Mouse (Mus musculus): ENCODE data around the gene Surf4.

Gene Surf4

GRCm38 (mm10) chr2:26933304-26934055, at the start of gene Surf4, which contains the start of gene Stkld1:
Surf4 (minus strand) TSS chr2:26933928.
Stkld1 (plus strand) TSS chr2:26934047.
- DNase-seq, result peak; percentile 99

DNA sequence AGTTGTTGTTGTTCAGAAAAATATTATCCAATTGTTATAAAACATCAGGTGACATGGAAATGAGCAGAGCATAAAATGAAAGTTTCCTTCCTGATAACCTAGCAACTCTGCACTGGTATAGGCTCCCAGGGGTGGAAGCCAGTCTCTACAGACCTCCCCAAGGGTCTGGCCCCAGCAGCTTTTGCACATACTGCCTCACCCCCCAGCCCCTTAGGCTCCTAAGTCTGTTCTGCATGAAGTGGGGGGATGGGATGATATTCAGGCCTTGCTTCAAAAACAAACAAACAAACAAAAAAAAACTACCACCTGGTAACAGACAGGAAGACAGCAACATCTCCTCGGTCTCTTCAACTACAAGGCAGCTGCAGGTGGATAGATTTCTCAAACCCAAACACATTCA, 46.6 kb upstream of the Surf4 start:
- DNase-seq, result no peak

- no peak for DNase-seq
Measured at GRCm38 (mm10) chr2:26973960-26974359, 40.2 kb upstream of the Surf4 start.

DNA sequence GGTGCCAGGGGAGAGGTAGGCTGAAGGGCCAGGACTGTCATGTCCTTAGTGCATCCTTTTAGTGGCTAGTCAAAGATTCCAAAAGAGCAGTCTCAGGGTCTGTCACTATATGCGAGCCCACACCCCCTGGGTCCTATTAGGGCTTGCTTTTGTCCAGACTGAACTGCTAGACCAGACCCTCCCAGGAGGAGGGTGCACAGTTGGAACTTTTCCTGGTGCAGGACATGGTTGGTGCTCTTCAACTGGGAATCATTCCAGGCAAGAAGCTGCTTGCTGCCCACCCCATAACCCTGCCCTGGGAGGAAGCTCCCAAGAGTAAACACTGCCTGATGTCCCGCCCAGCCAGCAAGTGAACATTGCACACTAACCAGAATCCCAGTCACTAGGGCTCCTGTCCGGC, 39.4 kb upstream of the Surf4 start, which contains the start of gene Adamts13:
TSS of gene Adamts13 (plus strand) at position 301 of the 400 bp plus-strand sequence.
- DNase-seq, result no peak

- DNase-seq, result no peak
Measured at GRCm38 (mm10) chr2:26967262-26967661, 33.5 kb upstream of the Surf4 start.

DNA sequence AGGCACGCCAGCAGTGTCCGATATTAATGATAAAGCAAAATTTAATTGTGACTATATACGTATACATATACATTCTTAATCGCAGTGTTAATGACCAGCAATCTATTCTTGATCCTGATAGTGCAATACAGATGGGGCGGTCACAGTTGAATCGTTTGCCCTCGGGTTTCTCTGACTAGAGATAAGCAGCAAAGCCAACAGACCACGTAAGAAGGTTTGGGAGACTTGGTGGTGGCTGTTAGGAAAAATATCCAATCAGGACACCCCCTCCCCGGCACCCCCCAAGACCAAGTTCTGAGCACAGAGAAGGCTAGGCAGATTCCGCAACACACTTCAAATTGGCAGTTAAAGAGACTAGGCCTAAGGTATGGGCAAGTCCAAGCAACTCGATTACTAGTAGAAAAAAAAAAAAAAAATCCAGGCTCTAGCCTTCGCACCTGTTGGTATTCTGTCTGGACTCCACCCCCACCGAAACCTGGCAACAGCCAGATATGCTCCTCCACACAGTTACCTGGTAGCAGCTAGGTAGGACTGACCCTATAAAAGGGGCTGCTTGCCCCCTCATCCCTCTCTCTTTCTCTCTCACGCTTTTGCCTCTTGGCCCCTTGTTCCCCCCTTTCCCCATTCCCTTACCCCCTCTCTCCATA, 31.1 kb upstream of the Surf4 start:
- no peak for DNase-seq

DNA sequence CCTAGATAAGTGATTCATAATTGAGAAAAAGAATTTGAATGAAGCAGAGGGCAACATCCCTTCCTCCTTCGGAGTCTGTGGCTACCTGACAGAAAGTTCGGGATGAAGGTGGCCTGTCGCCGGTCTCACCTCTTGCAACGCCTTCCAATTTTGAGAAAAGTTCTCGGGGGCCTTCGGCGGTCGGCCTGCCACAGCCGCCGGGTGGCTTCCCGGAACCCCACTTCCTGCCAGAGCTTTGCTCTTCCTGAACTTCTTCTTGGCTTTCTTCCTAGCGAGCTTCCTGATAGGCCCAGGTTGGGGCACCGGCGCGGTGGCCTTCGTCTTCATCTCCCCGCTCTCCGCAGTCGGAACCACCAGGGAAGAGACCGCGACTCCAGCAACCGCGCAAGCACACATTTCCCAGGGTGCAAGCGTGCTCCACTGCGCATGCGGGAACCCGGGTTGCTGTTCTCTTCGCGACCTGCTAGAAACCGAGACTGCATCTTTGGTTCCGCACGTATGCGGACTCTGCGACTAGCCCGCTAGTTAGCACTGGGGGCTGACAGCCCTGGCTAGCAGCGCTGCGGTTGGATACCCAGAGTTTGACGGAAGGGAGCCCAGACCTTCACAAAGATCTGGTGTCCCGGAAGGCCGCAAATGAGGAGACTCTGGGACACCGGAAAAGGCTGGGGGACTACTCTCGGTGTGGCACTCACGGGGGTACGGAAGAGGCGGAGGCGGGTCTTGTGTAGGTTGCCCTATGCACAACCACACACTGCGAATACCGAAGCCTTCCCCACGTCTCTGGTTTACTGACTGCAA, 30.4 kb upstream of the Surf4 start, which contains the start of gene Rexo4:
TSS of gene Rexo4 (minus strand) at position 464 of the 801 bp plus-strand sequence.
- DNase-seq, result peak; percentile 97

DNA sequence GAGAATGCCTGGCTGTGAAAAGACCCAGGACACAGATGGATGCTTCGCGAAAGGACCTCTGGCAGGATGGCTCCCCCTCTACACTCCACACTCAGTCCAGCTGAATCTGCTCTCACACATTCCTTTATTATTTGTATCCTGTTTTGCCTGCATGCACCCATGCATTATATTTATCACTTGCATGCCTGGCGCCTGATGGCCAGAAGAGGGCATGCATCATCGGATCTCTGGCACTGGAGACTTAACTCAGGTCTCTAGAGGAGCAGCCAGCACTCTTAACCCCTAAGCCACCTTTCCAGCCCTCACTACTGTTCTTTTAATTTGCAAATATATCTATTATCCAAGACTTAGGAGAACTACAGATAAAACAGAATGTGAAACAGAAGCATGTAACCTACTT, 27.0 kb upstream of the Surf4 start:
- DNase-seq, result peak; percentile 13

DNA sequence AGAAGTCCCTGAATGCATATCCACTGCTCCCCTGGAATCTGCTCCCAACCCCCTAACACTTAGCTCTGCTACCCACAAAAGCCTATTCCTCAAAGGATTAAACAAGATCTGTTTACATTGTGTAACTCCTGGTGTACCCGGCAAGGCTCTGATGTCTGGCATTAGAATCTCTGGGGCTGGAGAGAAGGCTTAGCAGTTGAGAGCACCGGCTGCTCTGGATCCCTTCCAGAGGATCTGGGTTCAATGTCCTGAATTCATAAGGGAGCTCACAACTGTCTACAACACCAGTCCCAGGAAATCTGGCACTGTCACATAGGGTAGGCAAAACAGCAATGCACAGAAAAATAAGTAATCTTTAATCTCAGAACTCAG, 23.7 kb upstream of the Surf4 start:
- DNase-seq, result no peak

DNA sequence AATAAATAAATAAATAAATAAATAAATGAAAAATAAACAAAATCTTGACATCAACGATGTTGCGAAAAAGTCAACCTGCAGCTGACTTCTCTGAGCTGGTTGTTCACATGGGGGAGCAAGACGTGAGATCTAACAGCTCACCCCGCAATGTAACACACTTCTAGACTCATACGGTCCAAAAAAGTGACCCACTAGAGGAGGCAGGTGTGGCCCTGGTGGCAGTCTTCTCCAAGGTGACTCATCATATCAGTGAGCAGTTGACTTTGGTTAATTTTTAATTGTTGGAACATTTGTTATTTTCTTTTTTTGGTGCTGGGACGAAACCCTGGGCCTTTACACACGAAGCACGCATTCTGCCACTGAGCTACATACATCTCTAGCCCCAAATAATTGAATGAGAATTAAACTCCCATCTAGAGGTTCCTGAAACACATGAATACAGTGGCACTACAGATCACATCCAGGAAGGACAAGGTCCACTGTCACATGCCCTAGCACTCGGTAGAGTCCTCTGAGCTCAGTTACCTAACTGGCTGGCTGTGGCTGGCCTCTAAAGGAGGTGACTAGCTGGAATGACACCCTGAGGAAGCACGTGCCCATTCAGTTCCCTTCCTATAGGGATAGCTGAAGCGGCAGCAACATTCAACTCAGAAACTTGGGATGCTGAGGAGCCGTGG, 23.2 kb upstream of the Surf4 start:
- no peak for DNase-seq

DNA sequence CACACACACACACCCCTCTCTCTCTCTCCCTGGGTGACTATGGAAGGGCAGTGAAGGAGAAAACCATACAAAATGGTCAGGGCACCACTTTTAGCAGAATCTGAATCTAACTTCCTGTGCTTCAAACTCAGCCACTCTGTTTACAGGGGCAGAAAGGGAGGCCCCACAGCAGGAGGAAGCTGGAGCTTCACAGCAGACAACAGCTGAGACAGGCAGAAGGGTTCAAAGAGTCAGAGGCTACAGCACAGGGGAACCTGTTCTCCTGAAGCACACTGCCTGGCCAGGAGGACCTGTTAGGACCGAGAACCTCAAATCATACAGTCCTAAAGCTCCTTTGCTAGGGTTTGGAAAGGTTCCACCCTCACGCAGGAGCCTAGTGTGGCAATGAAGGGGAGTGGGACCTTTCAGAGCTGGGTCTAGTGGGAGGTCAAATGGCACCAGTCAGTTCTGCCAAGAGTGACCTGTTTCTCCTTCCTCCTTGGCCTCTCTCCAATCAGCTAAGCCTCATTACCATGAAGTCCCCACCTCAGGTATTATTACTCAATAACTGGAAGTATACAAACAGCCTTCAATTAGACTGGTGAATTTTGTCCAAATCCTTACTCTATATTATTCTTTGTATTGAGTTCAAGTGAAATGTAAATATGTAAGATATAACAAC, 21.1 kb upstream of the Surf4 start:
- no peak for DNase-seq

DNA sequence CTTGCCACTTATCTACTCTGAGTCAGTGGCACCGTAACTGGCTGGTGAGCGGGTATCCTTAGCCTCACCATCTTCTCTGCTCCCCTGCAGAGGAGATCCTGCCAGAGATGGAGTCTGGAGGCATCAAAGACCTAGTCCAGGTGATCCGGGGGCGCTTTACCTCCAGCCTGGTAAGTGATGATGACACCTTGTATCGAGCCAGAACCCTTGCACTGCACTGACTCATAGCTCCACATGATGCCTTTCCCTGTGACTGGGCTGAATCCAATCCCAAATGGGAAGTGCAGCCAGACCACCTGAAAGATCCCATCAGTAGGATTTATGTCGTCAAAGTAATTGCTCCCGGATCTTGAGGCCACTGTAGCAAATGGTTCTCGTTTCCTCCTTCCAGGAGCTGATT, 19.1 kb upstream of the Surf4 start:
- no peak for DNase-seq

DNA sequence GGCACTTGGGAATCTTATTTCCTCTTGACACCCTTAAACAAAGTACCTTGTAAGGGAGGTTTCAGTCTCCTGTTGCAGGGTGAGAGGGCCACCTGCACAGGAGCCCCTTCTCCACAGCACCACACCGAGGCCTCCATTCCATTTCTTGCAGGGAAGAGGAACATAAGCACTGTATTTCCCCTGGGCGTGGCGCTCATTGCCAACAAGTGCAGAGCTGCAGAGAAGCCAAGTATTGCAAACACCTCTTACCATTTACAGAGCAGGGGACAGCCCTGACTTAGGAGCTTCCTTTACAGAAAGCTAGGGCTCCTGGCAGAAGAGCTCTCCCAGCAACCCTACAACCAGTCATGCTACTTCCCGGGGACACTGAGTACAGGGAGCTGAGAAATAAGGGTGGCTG, 18.5 kb upstream of the Surf4 start:
- DNase-seq, result no peak

GRCm38 (mm10) chr2:26951346-26951905, 17.7 kb upstream of the Surf4 start:
- DNase-seq, result no peak

- DNase-seq, result no peak
Measured at GRCm38 (mm10) chr2:26950411-26950810, 16.7 kb upstream of the Surf4 start.

- DNase-seq, result no peak
Measured at GRCm38 (mm10) chr2:26943253-26943652, 9.5 kb upstream of the Surf4 start.

- no peak for DNase-seq
Measured at GRCm38 (mm10) chr2:26941539-26941938, 7.8 kb upstream of the Surf4 start.

- no peak for DNase-seq
Measured at GRCm38 (mm10) chr2:26936425-26936824, 2.7 kb upstream of the Surf4 start.

- no peak for DNase-seq
Measured at GRCm38 (mm10) chr2:26935286-26935685, 1.6 kb upstream of the Surf4 start.

GRCm38 (mm10) chr2:26932473-26933303, 1.0 kb downstream of the Surf4 start:
- no peak for DNase-seq

DNA sequence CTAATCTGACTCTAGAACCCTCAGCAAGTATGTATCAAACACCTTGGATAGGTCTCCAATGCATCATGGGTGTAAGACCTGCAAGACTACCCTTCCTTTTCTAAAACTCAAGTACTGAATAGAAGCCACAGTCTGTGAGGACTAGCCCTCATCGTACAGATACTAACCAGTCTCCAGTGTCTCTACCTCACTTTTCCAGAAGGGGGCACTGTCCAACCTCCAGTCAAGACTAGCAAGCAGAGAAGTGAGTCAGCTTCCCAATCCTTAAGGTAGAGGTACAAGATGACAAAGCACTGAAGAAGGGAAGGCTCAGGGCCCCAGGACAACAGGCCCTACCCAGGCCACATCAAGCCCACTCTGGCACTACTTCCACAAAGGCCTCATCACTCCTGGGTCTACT, 3.3 kb downstream of the Surf4 start:
- peak; percentile 66 for DNase-seq
